Mouse (Mus musculus) heart, postnatal 0 days (tissue): ENCODE data around the gene Ptgdr2.

Experiments
- CTCF ChIP-seq: IDR thresholded peaks from 2 replicates; pipeline ENCODE4 v1.5.1; 2016; ENCODE audit warnings: antibody characterized with exemption, control low read depth, low read depth
- EP300 ChIP-seq: IDR thresholded peaks from 2 replicates; pipeline ENCODE4 v1.6.1; 2016; ENCODE audit warnings: antibody characterized with exemption, low read depth

DNA sequence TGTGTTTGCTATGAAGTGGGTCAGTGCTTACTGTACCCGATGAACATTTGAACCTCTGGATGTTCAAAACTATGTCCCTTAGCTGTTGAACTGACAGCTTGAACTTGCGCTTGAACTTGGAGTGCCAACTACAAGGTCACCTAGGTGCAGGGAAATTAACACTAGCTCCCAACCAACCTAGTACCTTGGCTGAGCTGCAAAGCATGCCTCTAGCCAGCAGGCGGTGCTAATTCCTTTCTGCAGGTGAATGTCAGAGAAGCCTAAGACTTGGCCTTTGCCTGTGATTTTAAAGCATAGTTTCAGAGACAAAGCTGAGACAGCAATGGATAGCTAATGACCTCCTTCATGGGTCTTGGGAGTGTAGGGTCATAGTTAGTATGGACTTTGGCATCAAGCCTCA lies 29.1 kb upstream of the Ptgdr2 start:
- TF ChIP-seq EP300, result no peak
- peak; percentile 86 for TF ChIP-seq CTCF
